Mouse (Mus musculus): Measurements from ENCODE around the gene Sec22c.

Gene Sec22c

DNA sequence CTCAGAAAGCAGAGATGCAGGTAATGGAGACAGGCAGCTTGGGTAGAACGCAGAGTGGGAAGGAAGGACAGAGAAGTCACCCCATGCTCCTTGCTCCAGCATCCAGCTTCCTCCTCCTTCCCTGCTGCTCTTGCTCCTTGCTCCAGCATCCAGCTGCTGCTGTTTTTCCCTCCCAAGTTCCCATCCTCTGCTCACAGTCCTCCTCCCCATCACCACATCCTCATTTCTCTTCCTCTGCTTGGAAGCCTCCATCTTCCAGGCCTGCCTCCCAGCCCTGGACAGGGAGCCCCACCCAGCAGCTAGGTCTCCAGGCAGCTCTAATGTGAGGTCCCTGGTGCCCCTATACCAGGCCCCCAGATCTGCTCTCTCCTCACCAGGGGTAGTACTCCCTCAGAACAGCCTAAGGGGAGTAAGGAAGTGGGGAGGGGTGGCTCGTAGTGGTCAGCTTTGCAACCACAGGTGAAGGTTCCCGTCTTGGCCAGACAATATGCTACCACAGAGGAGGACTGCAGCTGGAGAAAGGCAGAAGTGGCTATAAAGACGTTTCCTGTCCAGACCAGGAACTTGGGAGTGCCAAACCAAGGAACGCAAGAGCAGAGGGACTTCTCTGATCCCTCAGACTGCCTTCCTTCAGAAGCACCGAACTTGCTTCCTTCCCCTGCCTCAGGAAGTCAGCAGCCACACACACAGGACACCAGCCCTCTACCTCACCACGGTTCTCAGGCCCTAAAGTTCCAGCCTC, 69.3 kb downstream of the Sec22c start:
- H3K9me3 ChIP-seq (ENCODE audit: low read length): peaks cover 9% of the 10 kb centered on the region
- H3K27me3 ChIP-seq (ENCODE audit: insufficient read depth, low read length): peaks cover 91% of the 10 kb centered on the region
- no peak overlapping the region for H3K4me3 ChIP-seq (replicated peaks; ENCODE audit: low read length)
- no peaks in the 10 kb centered on the region for H3K36me3 ChIP-seq (ENCODE audit: insufficient read depth, low read length)
- peaks cover 5% of the 10 kb centered on the region; the same call in 1 of the 2 replicates for H3K4me1 ChIP-seq (replicated peaks; ENCODE audit: low read depth, low read length)
- TF ChIP-seq CTCF (conservative IDR thresholded peaks at IDR 0.05; ENCODE audit: low read length): no peak
- TF ChIP-seq POU5F1 (IDR thresholded peaks at IDR 0.05; ENCODE audit: borderline replicate concordance, low read length): no peak
- no peak for TF ChIP-seq NANOG (IDR thresholded peaks at IDR 0.05; ENCODE audit: borderline replicate concordance, low read length)

DNA sequence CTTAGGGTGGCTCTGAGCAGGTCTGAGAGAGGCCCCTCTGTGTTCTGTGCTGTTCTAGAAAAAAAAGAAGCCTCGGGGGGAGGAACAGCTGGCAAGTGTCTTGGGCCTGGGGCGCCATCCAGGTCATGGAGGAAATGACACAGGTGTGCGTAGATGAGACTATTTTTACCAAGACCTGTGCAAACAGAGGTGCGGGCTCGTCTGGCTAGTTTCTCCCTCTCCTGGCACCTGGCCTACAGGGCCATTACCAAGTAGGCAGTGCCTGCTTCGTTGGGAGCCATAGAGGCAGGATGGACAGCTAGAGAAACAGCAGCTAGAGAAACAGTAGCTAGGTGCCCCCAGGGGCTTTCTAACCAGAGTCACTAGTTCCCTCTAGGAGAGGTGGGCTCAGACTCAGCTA, 72.0 kb downstream of the Sec22c start:
- no peaks in the 10 kb centered on the region for H3K36me3 ChIP-seq (ENCODE audit: insufficient read depth, low read length)
- peaks cover 71% of the 10 kb centered on the region for H3K27me3 ChIP-seq (ENCODE audit: insufficient read depth, low read length)
- no peak overlapping the region for H3K4me3 ChIP-seq (replicated peaks; ENCODE audit: low read length)
- TF ChIP-seq POU5F1 (IDR thresholded peaks at IDR 0.05; ENCODE audit: borderline replicate concordance, low read length): no peak
- TF ChIP-seq NANOG (IDR thresholded peaks at IDR 0.05; ENCODE audit: borderline replicate concordance, low read length): no peak
- TF ChIP-seq CTCF (conservative IDR thresholded peaks at IDR 0.05; ENCODE audit: low read length): no peak
- no peaks in the 10 kb centered on the region for H3K4me1 ChIP-seq (replicated peaks; ENCODE audit: low read depth, low read length)
- no peaks in the 10 kb centered on the region for H3K9me3 ChIP-seq (ENCODE audit: low read length)

DNA sequence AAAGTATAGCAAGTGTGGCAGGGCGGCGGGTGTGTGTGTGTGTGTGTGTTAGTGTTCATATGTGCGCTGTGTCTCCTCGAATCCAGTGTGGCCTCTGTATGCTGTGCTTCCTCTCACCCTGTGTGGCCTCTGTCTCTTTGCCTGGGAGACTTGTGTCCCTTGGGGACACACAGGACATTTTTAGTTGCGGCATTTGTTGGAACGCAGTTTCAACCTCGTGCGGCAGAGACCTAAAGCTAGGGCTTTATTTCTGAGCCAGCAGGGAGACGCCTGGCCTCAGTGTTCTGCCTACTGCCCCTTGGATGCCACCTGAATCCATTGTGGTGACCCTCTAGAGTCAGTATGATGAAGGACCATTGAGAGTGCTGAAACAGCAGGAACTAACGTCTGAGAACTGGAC, 72.4 kb downstream of the Sec22c start:
- Histone ChIP-seq H3K4me1 (replicated peaks; ENCODE audit: low read depth, low read length) (no peaks in the 10 kb centered on the region), H3K36me3 (ENCODE audit: insufficient read depth, low read length) (no peaks in the 10 kb centered on the region)

DNA sequence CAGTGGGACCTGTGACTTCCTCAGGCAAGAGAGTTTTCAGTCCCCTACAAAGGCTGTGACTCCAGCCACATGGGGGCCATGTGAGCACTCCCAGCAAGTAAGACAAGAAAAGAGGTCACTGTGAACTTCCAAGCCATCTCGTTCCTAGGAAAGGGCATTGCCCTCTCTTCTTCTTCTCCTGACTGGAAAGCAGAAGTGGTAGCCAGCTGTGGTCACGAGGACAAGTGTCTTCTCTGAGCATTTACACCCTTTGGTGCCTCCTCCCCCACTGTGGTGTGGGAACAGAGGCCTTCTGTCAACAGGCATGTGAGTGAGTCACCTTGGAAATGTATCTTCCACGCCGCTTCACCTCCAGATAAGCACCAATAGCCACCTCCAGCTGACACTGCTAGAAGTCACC, 73.3 kb downstream of the Sec22c start:
- peaks cover 59% of the 10 kb centered on the region for H3K27me3 ChIP-seq (ENCODE audit: insufficient read depth, low read length)
- H3K9me3 ChIP-seq (ENCODE audit: low read length): no peaks in the 10 kb centered on the region
- H3K36me3 ChIP-seq (ENCODE audit: insufficient read depth, low read length): no peaks in the 10 kb centered on the region
- TF ChIP-seq NANOG (IDR thresholded peaks at IDR 0.05; ENCODE audit: borderline replicate concordance, low read length) (no peak), CTCF (conservative IDR thresholded peaks at IDR 0.05; ENCODE audit: low read length) (no peak), POU5F1 (IDR thresholded peaks at IDR 0.05; ENCODE audit: borderline replicate concordance, low read length) (no peak)
- H3K4me3 ChIP-seq (replicated peaks; ENCODE audit: low read length): no peak overlapping the region
- H3K4me1 ChIP-seq (replicated peaks; ENCODE audit: low read depth, low read length): no peaks in the 10 kb centered on the region

More for the DNA sequence above, 72.4 kb downstream of the Sec22c start:
- H3K27me3 ChIP-seq (ENCODE audit: insufficient read depth, low read length): peaks cover 67% of the 10 kb centered on the region
- no peak overlapping the region for H3K4me3 ChIP-seq (replicated peaks; ENCODE audit: low read length)
- no peaks in the 10 kb centered on the region for H3K9me3 ChIP-seq (ENCODE audit: low read length)
- TF ChIP-seq CTCF (conservative IDR thresholded peaks at IDR 0.05; ENCODE audit: low read length): no peak
- no peak for TF ChIP-seq NANOG (IDR thresholded peaks at IDR 0.05; ENCODE audit: borderline replicate concordance, low read length)
- TF ChIP-seq POU5F1 (IDR thresholded peaks at IDR 0.05; ENCODE audit: borderline replicate concordance, low read length): no peak

DNA sequence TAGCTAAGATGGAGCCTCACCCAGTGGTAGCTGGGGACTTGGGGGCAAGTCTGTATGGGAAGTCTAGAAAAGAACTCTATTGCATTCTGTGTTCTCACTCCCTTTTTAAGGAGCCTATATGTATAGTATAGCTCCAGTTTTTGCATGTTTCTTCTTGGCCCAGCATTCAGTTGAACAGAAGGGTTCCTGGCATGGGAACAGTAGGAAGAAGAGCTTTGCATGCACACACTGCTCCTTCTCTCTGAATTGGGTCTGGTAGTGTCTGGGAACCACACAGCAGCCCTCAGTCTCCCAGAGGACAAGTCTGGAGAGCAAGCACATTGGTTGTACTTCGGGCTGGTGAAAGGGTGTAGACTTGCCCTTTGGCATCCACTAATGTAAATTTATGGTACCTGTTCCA, 74.7 kb downstream of the Sec22c start:
- H3K9me3 ChIP-seq (ENCODE audit: low read length): no peaks in the 10 kb centered on the region
- no peaks in the 10 kb centered on the region for H3K4me1 ChIP-seq (replicated peaks; ENCODE audit: low read depth, low read length)
- no peak overlapping the region for H3K4me3 ChIP-seq (replicated peaks; ENCODE audit: low read length)
- H3K36me3 ChIP-seq (ENCODE audit: insufficient read depth, low read length): no peaks in the 10 kb centered on the region
- TF ChIP-seq NANOG (IDR thresholded peaks at IDR 0.05; ENCODE audit: borderline replicate concordance, low read length): no peak
- H3K27me3 ChIP-seq (ENCODE audit: insufficient read depth, low read length): peaks cover 47% of the 10 kb centered on the region
